Mouse (Mus musculus): Measurements from ENCODE around the gene Kcne2. TPM values are rescaled to one million over a fixed set of nuclear protein-coding genes. Genes with fewer than 3 reads are reported as not detected.

Gene Kcne2
- polyA plus RNA-seq, 1 experiment from 2014 or later: not detected

DNA sequence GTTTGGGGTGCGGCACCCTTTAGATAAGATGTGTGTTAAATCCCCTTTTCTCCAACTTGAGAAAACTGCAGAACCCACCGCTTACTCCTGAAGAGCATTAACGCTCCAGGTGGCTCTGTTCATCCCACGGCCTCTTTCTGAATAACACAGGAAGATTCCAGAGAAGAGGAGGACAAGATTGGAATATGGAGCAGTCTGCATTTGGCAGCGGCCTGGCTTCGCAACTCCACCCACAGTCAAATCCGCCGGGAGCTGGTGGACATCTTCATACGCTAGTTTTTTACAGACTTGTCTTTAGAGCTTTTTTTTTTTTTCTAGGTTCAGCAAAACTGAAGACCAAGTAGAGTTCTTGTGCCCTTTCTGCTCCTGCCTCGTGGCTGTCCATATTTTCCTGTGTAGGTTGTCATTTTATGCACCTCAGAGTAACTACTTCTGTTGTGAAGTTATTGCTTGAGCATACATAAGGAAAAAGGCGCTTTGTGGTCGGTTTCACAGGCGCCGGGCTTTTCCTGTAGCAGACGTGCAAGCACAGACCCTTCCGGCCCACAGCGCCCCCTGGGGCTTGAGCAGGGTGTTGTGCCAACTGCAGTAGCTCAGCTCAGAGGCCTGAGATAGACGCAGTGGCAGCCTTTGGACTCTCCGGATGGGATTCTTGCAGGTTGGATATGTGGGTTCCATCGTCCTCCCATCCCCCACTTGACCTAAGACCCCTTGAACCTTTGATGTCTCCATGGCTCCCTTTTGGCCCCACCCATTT is 27.3 kb downstream of the Kcne2 start:
- 65% methylated on average over 20 of the region's 20 CpGs for WGBS
- Histone ChIP-seq H3K27ac (no peak overlapping the region), H3K27me3 (ENCODE audit: low read depth, poor library complexity, severe bottlenecking) (no peaks in the 10 kb centered on the region), H3K4me1 (peaks cover 6% of the 10 kb centered on the region), H3K36me3 (no peaks in the 10 kb centered on the region; the same call in 1 of the 2 replicates), H3K4me3 (no peak overlapping the region), H3K9me3 (replicated peaks) (no peaks in the 10 kb centered on the region)
- DNase-seq (ENCODE audit: low spot score): peak; percentile 52

DNA sequence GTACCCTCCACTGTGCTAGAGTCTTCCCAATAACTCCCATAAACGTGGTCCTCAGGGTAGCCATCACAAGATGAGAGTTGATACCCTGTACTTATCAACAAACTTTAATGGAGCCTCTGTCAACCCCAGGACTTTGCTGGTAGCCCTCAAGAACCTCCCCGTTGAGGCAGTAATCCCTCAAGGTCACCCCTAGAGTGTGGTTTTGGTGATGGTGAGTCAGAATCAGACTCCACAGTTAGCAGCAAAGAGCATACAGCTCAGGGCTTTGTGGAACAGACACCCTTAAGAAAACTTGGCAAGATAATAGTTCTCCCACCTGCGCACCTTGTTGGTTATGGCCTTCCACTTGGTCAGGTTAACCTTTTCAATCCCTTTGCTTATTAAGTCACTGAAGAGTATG is 28.2 kb downstream of the Kcne2 start:
- H3K4me3 ChIP-seq: no peak overlapping the region
- H3K27me3 ChIP-seq (ENCODE audit: low read depth, poor library complexity, severe bottlenecking): no peaks in the 10 kb centered on the region
- WGBS: 90% methylated on average over 3 of the region's 3 CpGs
- H3K27ac ChIP-seq: no peak overlapping the region
- no peak for DNase-seq (ENCODE audit: low spot score)
- H3K4me1 ChIP-seq: peaks cover 11% of the 10 kb centered on the region
- H3K9me3 ChIP-seq (replicated peaks): no peaks in the 10 kb centered on the region
- H3K36me3 ChIP-seq: no peaks in the 10 kb centered on the region; the same call in 1 of the 2 replicates

DNA sequence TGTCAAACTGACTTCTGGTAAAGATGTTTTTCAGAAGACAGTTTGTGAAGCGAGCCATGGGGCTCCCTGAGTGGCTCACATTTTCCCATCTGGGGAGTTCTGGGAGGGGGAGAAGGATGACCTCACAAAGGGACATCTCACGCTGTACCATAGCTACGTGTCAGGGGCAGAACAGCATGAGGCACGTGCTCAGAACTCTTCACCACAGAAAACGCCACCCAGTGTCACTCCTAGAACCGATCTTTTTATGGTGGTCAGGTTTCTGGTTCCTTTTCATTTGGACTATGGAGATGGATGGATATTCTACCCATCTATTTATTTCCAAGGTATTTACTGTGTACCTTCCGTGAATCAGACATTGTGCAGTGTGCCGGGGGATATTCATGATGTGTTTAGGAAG is 29.2 kb downstream of the Kcne2 start, which contains the start of gene Fam243:
Fam243 (minus strand) TSS at position 101 of the 400 bp plus-strand sequence.
- 92% methylated on average over 8 of the region's 8 CpGs for WGBS
- Histone ChIP-seq H3K27ac (no peak within 1 kb of the TSS), H3K4me1 (peaks cover 20% of the 10 kb centered on the region), H3K36me3 (no peaks in the 10 kb centered on the region; the same call in 1 of the 2 replicates), H3K9me3 (replicated peaks) (no peaks in the 10 kb centered on the region), H3K27me3 (ENCODE audit: low read depth, poor library complexity, severe bottlenecking) (no peaks in the 10 kb centered on the region), H3K4me3 (no peak within 1 kb of the TSS)
- no peak for DNase-seq (ENCODE audit: low spot score)

DNA sequence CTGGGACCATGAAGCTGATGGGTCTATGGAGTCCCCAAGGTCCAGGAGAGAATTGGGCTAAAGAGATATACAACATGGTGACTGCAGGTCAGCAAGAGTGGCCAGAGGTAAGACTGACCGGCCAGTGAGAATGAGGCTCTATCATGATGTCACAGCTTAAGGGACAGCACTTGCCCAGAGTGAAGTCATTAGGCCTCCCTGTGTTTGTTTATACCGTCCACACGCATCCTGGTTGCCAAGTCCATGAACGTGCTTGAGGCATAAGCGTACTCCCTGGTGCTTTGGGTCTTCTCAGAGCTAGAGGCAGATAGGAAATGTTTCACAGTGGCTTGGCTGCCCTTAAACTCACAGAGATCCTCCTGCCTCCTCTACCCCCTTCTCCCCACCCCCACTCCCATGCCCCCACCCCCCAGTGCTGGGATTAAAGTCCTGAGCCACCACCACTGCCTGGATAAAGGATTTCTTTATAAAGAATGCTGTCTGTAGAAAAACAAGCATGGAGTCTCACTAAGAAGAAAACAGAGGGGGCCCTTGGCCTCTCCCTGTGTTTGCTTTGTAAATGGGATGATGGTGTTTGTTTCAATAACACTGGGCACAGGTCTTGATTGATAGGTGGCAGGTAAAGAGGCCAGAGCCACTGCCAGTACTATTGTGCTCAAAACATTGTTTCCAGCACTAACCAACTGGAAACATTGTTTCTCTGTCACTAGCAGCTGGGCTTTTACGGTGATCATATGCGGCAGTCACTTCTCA is 32.3 kb downstream of the Kcne2 start:
- Histone ChIP-seq H3K4me3 (no peak overlapping the region), H3K36me3 (no peaks in the 10 kb centered on the region), H3K4me1 (peaks cover 21% of the 10 kb centered on the region), H3K27me3 (ENCODE audit: low read depth, poor library complexity, severe bottlenecking) (no peaks in the 10 kb centered on the region), H3K27ac (no peak overlapping the region), H3K9me3 (replicated peaks) (no peaks in the 10 kb centered on the region)
- DNase-seq (ENCODE audit: low spot score): no peak
- 68% methylated on average over 7 of the region's 7 CpGs for WGBS

DNA sequence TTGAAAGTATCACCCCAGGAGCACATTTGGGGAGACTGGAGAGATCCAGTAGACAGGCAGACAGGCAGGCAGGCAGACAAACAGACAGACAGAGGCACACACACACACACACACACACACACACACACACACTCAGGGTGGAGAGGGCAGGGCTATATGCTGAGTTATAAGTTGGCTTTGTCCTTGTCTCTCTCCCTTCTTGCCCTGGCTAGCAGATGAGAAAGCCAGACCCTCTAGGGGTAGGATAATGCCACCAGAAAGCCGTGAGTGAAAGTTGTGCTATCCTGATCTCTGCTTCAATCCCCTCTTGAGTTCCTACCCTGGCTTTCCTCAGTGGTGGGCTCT is 32.8 kb downstream of the Kcne2 start:
- H3K27ac ChIP-seq: no peak overlapping the region
- H3K36me3 ChIP-seq: no peaks in the 10 kb centered on the region
- 61% methylated on average over 1 of the region's 1 CpGs for WGBS
- H3K9me3 ChIP-seq (replicated peaks): no peaks in the 10 kb centered on the region
- DNase-seq (ENCODE audit: low spot score): no peak
- no peak overlapping the region for H3K4me3 ChIP-seq
- peaks cover 23% of the 10 kb centered on the region for H3K4me1 ChIP-seq
- no peaks in the 10 kb centered on the region for H3K27me3 ChIP-seq (ENCODE audit: low read depth, poor library complexity, severe bottlenecking)

DNA sequence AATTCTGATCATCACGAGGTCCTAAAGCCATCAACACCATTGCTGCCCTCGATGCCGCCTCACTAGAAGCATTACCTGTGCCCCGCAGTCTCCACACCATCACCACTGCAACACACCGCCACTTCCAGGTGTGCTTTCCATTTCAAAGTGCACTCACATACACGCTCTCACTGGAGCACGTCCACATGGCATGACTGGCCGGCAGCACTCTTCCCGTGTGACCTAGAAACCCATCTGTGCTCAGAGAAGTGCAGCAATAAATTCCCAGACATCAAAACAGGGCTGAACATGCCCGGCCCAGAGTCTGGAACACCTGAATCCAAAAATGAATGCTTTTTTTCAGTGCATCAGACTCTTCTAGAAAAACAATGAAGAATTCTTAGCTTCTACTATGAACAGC is 35.7 kb downstream of the Kcne2 start:
- 88% methylated on average over 10 of the region's 10 CpGs for WGBS
- Histone ChIP-seq H3K4me1 (peaks cover 34% of the 10 kb centered on the region), H3K4me3 (no peak overlapping the region), H3K27ac (no peak overlapping the region), H3K36me3 (no peaks in the 10 kb centered on the region), H3K9me3 (replicated peaks) (no peaks in the 10 kb centered on the region), H3K27me3 (ENCODE audit: low read depth, poor library complexity, severe bottlenecking) (no peaks in the 10 kb centered on the region)
- no peak for DNase-seq (ENCODE audit: low spot score)

DNA sequence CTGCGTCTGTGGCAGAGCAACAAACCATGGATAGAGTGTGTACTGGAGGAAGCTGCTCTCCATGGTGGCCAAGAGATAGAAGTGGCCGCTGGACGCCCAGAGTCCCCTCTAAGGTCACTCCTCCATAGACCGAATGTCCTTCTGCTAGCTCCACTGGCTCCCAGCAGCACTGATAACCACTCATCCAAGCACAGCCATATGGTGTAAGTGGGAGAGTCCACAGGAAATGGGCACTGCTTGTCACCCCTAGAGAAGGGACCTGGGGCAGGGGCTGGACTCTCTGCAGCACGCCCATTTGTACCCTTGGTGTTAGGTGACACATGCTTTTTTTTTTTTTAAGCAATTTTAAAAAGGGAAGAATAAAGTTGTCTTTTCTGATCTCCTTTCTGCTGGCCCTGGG is 38.8 kb downstream of the Kcne2 start:
- no peak overlapping the region for H3K4me3 ChIP-seq
- H3K27me3 ChIP-seq (ENCODE audit: low read depth, poor library complexity, severe bottlenecking): peaks cover 15% of the 10 kb centered on the region; the same call in 1 of the 2 replicates
- WGBS: 73% methylated on average over 5 of the region's 5 CpGs
- H3K9me3 ChIP-seq (replicated peaks): no peaks in the 10 kb centered on the region
- DNase-seq (ENCODE audit: low spot score): no peak
- H3K36me3 ChIP-seq: no peaks in the 10 kb centered on the region
- H3K27ac ChIP-seq: no peak overlapping the region
- H3K4me1 ChIP-seq: peaks cover 23% of the 10 kb centered on the region

DNA sequence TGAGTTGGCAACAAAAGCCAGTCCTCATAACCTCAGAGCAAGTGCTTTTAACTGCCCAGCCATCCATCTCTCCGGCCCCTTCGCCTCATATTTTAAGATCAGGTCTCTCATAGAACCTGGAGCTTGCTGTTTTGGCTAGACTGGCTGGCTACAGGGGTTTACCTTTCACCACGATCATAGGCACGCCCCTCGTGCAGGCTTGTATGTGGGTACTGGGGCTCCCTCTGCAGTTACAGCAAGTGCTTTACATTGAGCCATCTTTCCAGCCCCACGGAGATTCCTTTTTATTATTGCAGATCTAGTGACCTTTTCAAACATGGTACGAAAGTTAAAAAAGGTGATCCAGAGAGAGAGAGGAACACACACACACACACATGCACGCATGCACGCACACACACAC is 42.4 kb downstream of the Kcne2 start:
- Histone ChIP-seq H3K27me3 (ENCODE audit: low read depth, poor library complexity, severe bottlenecking) (peaks cover 16% of the 10 kb centered on the region; the same call in 1 of the 2 replicates), H3K36me3 (no peaks in the 10 kb centered on the region), H3K27ac (no peak overlapping the region), H3K9me3 (replicated peaks) (no peaks in the 10 kb centered on the region), H3K4me1 (peaks cover 20% of the 10 kb centered on the region), H3K4me3 (no peak overlapping the region)
- WGBS: 65% methylated on average over 9 of the region's 9 CpGs
- no peak for DNase-seq (ENCODE audit: low spot score)

DNA sequence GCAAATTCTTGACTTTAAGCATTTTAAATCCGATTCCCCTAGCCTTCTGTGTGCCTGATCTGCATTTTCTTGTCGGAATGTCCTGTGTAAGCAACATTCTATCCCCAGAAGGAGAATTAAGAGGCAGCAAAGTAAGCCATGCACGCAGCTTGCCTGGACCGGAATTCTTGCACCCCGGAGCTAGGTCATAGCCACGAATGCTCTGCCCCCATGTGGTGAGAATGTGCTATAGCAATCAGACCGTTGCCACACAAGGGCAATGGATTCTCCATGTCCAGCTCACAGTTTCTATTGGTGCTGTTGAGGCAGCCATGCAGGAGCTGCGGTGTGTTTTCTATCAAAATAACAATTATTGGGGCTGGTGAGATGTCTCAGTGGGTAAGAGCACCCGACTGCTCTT is 44.1 kb downstream of the Kcne2 start:
- DNase-seq (ENCODE audit: low spot score): peak; percentile 84
- Histone ChIP-seq H3K36me3 (no peaks in the 10 kb centered on the region), H3K27ac (no peak overlapping the region), H3K4me1 (peaks cover 30% of the 10 kb centered on the region), H3K27me3 (ENCODE audit: low read depth, poor library complexity, severe bottlenecking) (peaks cover 18% of the 10 kb centered on the region; the same call in 1 of the 2 replicates), H3K4me3 (no peak overlapping the region), H3K9me3 (replicated peaks) (no peaks in the 10 kb centered on the region)
- WGBS: 11% methylated on average over 9 of the region's 9 CpGs

DNA sequence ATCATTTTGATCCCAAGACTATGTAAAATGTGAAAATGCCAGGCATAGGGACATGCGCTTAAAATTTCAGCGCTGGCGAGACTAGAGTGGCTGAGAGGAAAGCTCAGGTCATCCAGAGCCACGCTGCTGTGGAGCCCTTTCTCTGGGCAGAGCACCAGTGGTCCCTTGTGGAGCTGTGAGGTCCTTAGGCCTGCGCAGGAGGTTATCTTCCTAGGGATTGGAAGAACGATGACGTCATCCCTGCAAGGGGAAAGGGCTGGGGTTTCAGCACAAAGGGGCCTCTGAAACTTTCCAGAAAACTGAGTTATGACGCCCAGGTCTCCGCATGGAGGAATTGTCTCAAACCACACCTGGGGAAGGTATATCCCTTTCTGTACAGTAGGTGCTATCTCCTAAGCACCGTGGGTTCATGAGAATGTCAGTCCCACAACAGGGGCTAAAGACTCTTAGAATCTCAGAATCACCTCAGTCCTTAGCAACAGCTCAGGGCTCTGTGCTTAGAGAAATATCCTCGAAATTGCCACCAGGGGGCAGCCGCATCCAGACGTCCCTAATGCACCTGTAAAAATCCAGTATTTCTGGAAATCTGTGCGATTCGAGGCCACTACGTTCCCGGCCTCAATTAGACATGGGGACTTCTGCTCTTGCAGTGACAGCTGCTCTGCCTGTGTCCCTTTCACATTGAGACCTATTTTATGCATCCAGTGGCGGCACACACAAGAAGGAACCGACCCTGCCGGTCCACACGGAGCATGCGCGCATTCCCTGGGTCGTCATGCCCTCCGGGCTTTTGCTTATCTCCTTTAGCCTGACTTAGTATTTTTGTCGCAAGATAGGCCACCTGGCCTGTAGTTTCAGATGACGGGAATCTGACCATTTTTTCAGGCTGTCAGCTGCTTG is 48.7 kb downstream of the Kcne2 start:
- Histone ChIP-seq H3K36me3 (no peaks in the 10 kb centered on the region), H3K4me1 (peaks cover 18% of the 10 kb centered on the region), H3K9me3 (replicated peaks) (no peaks in the 10 kb centered on the region), H3K27ac (no peak overlapping the region), H3K4me3 (peak overlapping the region; percentile 17; the same call in 1 of the 2 replicates), H3K27me3 (ENCODE audit: low read depth, poor library complexity, severe bottlenecking) (0 out of 2 replicates have a peak, but pooled peaks cover 4% of the 10 kb centered on the region)
- DNase-seq (ENCODE audit: low spot score): peak; percentile 82
- 33% methylated on average over 27 of the region's 27 CpGs for WGBS

DNA sequence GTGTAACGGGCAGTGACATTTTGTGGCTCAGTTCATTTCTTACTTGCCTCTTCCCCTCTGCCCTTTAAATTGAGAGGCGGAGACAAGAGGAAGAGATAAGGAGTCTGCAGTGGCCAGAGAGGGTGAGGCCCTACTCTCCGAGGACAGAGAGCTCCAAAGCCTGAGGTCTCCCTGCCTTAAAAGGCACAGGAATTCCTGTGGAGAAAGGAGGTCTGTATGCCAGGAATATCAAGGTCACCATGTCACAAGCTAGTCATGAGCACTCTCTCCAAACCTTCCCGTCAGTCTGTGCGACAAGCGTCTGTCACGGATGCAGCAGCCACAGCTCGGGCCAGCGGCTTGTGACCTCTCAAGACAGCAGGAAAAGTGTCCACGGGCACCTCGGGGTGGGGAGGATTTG is 53.0 kb downstream of the Kcne2 start:
- Histone ChIP-seq H3K27ac (0 out of 2 replicates have a peak overlapping the region, but pooled peaks have one; percentile 36), H3K9me3 (replicated peaks) (no peaks in the 10 kb centered on the region), H3K27me3 (ENCODE audit: low read depth, poor library complexity, severe bottlenecking) (no peaks in the 10 kb centered on the region), H3K4me1 (peaks cover 17% of the 10 kb centered on the region), H3K36me3 (no peaks in the 10 kb centered on the region), H3K4me3 (no peak overlapping the region)
- WGBS: 71% methylated on average over 11 of the region's 11 CpGs
- DNase-seq (ENCODE audit: low spot score): no peak

DNA sequence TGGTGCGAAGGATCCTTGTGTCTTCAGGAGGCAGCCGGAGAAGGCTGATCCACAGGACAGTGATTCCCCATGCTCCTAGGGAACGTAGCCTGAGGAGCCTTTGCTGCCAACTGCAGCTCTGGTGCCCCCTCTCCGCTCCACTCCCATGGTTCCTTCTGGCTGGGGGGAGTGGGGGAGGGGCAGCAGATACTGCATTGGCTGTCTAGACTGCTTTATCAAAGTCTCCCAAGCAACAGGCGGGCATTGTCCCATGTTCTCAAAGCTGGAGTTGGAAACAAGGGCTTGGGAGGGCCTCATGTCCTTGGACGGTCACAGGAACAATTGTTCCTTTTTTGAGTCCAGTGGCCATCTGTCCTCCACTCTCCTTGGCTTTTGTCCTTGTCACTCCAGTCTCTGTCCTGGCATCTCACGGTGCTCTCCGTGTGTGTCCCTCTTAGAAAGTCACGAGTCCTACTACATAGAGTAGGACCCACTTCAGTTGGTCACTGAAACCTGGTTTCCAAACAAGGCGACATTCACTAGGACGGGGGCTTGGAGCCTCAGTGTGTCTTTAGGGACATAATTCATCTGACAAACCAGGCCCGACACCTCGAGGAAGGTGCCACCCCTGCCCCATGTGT is 54.2 kb downstream of the Kcne2 start:
- Histone ChIP-seq H3K27me3 (ENCODE audit: low read depth, poor library complexity, severe bottlenecking) (no peaks in the 10 kb centered on the region), H3K4me1 (peaks cover 5% of the 10 kb centered on the region), H3K4me3 (no peak overlapping the region), H3K9me3 (replicated peaks) (no peaks in the 10 kb centered on the region), H3K27ac (no peak overlapping the region), H3K36me3 (no peaks in the 10 kb centered on the region)
- DNase-seq (ENCODE audit: low spot score): no peak
- WGBS: 80% methylated on average over 13 of the region's 13 CpGs
